Mouse (Mus musculus) hindbrain, postnatal 0 days (tissue): Measurements from ENCODE around the gene Slc35b1. TPM values are rescaled to one million over a fixed set of nuclear protein-coding genes. Genes with fewer than 3 reads are reported as not detected.

ENCODE experiments used
- ATAC-seq: fragments of 200-750 bp; cut with Nextera tagmentation; 2 replicates; pipeline ENCODE4 v1.8.0; 2017; ENCODE audit warnings: mild to moderate bottlenecking, moderate TSS enrichment, moderate library complexity
- DNase-seq: peaks from one replicate; pipeline ENCODE4 v3.0.0-alpha.2; 2015; ENCODE audit warnings: low spot score
- H3K27ac ChIP-seq: fragments of 300-500 bp; sonication (generic); 2 replicates; pipeline ENCODE4 v1.5.1; 2014; ENCODE audit warnings: mild to moderate bottlenecking
- H3K27me3 ChIP-seq: fragments of 300-500 bp; sonication (generic); 2 replicates; pipeline ENCODE4 v1.6.1; 2014; ENCODE audit warnings: low read length, mixed read lengths; ENCODE audit not compliant: insufficient read depth
- H3K36me3 ChIP-seq: fragments of 300-500 bp; sonication (generic); 2 replicates; pipeline ENCODE4 v1.6.1; 2014; ENCODE audit warnings: low read length, mixed read lengths; ENCODE audit not compliant: insufficient read depth
- H3K4me1 ChIP-seq: fragments of 300-500 bp; sonication (generic); 2 replicates; pipeline ENCODE4 v1.6.1; 2014; ENCODE audit warnings: antibody characterized with exemption, low read length, mixed read lengths; ENCODE audit not compliant: insufficient read depth
- H3K4me2 ChIP-seq: fragments of 300-500 bp; sonication (generic); 2 replicates; pipeline ENCODE4 v1.6.1; 2014; ENCODE audit warnings: low read depth, mild to moderate bottlenecking, low read length, moderate library complexity, mixed read lengths
- H3K4me3 ChIP-seq: fragments of 300-500 bp; sonication (generic); 2 replicates; pipeline ENCODE4 v1.5.1; 2014; ENCODE audit warnings: low read length
- H3K9ac ChIP-seq: fragments of 300-500 bp; sonication (generic); replicated peaks from 2 replicates; pipeline ENCODE4 v1.6.1; 2014; ENCODE audit warnings: mild to moderate bottlenecking, low read length, moderate library complexity, mixed read lengths
- H3K9me3 ChIP-seq: fragments of 300-500 bp; sonication (generic); 2 replicates; pipeline ENCODE4 v1.6.1; 2016; ENCODE audit warnings: low read length, mixed read lengths
- CTCF ChIP-seq: IDR thresholded peaks from 2 replicates; pipeline ENCODE4 v1.5.1; 2016; ENCODE audit warnings: antibody characterized with exemption, control low read depth, low read depth
- WGBS: fragments of 180-500 bp; shearing (Covaris S2); extraction: QIAGEN DNeasy Blood & Tissue Kit; methylation state at CpG from one replicate; pipeline ENCODE4 v1.1.7; 2014; 5-methylcytosine and 5-hydroxymethylcytosine counted together
- polyA plus RNA-seq: library from polyadenylated mRNA; unstranded; fragments of >200 nt; fragmentation: Nextera tagmentation; extraction: Ambion mirVana; gene quantifications from 2 replicates; pipeline ENCODE4 v1.2.1, GENCODE M21; 2015
- total RNA-seq: library from RNA; depleted of rRNA; stranded (reverse); fragments of >200 nt; gene quantifications from 2 replicates; pipeline ENCODE4 v1.2.3, GENCODE M21; 2014

Slc35b1 gene
- total and polyA plus RNA-seq, 2 experiments from 2014 or later = 109 to 158 TPM

GRCm38 (mm10) chr11:95364388-95364787 is 20.1 kb upstream of the Slc35b1 start:
- H3K4me2 ChIP-seq = no peak overlapping the region
- no peak for DNase-seq

DNA sequence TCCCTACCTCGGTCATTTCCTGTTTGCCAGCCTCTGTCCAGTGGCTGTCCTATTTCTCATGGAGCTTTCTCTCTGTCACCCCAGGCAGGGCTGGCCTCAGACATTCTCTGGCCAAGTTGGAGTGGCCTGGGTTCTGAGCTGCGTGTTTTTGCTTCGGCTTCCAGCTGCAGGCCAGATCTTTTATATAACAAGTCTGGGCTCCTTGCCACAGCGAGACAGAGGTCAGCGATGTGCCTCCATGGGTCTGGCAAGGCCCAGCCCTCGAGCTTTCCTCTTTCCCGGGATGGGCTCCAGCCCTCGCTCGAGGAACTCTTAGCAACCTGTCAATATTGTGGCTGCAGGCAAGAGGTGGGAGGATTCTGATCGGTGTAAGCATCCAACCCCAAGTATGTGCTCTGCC is 18.9 kb upstream of the Slc35b1 start:
- no peak overlapping the region for H3K9ac ChIP-seq
- 43% methylated on average over 10 of the region's 10 CpGs for whole genome bisulfite sequencing
- ATAC-seq = peak; percentile 76; the same call in 1 of the 2 replicates

More at GRCm38 (mm10) chr11:95364388-95364787, 20.1 kb upstream of the Slc35b1 start:
- H3K9ac ChIP-seq = no peak overlapping the region
- 82% methylated on average over 5 of the region's 5 CpGs for WGBS
- H3K27me3 ChIP-seq = no peaks in the 10 kb centered on the region
- H3K4me3 ChIP-seq = no peak overlapping the region
- no peak overlapping the region for H3K27ac ChIP-seq
- no peaks in the 10 kb centered on the region for H3K9me3 ChIP-seq
- ATAC-seq = no peak
- no peaks in the 10 kb centered on the region for H3K4me1 ChIP-seq
- TF ChIP-seq CTCF = no peak
- no peaks in the 10 kb centered on the region for H3K36me3 ChIP-seq

GRCm38 (mm10) chr11:95366280-95366897 is 18.1 kb upstream of the Slc35b1 start:
- no peaks in the 10 kb centered on the region for H3K27me3 ChIP-seq
- ATAC-seq = 0 out of 2 replicates have a peak, but pooled peaks have one; percentile 30
- DNase-seq = peak; percentile 51
- no peaks in the 10 kb centered on the region for H3K9me3 ChIP-seq
- H3K4me1 ChIP-seq = no peaks in the 10 kb centered on the region
- H3K27ac ChIP-seq = peak overlapping the region; percentile 73; the same call in 1 of the 2 replicates
- H3K4me3 ChIP-seq = no peak overlapping the region
- WGBS = 71% methylated on average over 6 of the region's 6 CpGs
- TF ChIP-seq CTCF = peak; percentile 35
- no peak overlapping the region for H3K4me2 ChIP-seq
- H3K36me3 ChIP-seq = no peaks in the 10 kb centered on the region
- no peak overlapping the region for H3K9ac ChIP-seq

More for the DNA sequence above, 18.9 kb upstream of the Slc35b1 start:
- Histone ChIP-seq H3K27me3 (no peaks in the 10 kb centered on the region), H3K4me3 (no peak overlapping the region), H3K27ac (peak overlapping the region; percentile 73), H3K36me3 (no peaks in the 10 kb centered on the region), H3K4me1 (no peaks in the 10 kb centered on the region), H3K4me2 (no peak overlapping the region), H3K9me3 (no peaks in the 10 kb centered on the region)
- DNase-seq = peak; percentile 78
- no peak for TF ChIP-seq CTCF

- H3K36me3 ChIP-seq = no peaks in the 10 kb centered on the region
- no peak overlapping the region for H3K9ac ChIP-seq
- WGBS = 82% methylated on average over 8 of the region's 8 CpGs
- no peak overlapping the region for H3K4me3 ChIP-seq
- H3K9me3 ChIP-seq = no peaks in the 10 kb centered on the region
- no peak for DNase-seq
- no peaks in the 10 kb centered on the region for H3K27me3 ChIP-seq
- ATAC-seq = no peak
- H3K4me2 ChIP-seq = no peak overlapping the region
- peak overlapping the region; percentile 73; the same call in 1 of the 2 replicates for H3K27ac ChIP-seq
- no peaks in the 10 kb centered on the region for H3K4me1 ChIP-seq
- no peak for TF ChIP-seq CTCF
Measured at GRCm38 (mm10) chr11:95367011-95367735, 17.3 kb upstream of the Slc35b1 start.

DNA sequence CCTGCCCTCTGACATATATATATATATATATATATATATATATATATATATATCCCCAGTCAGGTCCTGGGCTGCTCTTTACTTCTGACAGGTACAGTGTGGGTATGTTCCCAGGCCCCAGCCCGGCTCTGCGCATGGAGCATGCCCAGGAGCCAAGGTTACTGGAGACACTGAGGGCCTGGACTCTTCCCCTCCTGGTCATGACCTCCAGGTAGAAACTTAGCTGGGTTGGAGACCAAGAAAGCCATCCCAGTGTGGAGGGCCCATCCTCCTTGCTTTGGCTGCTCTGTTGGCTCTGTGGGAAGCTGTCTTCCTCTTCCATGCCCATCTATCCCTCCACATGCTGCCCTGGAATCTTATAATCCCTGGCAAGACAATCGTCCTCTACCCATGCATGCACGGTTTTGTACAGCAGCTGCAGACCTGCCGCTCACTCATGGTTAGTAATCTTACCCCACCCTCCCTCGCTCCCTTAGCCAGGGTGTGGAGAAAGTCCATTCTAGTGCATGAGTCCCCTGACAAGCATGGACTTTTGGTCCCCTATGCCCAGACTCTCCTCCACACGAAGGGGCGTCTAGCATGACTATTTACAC is 16.2 kb upstream of the Slc35b1 start:
- H3K4me3 ChIP-seq = no peak overlapping the region
- H3K36me3 ChIP-seq = peaks cover 3% of the 10 kb centered on the region; the same call in 1 of the 2 replicates
- H3K9ac ChIP-seq = no peak overlapping the region
- ATAC-seq (no peak), DNase-seq (no peak)
- H3K4me2 ChIP-seq = no peak overlapping the region
- H3K4me1 ChIP-seq = no peaks in the 10 kb centered on the region
- H3K9me3 ChIP-seq = no peaks in the 10 kb centered on the region
- no peak overlapping the region for H3K27ac ChIP-seq
- no peak for TF ChIP-seq CTCF
- 87% methylated on average over 8 of the region's 8 CpGs for WGBS
- H3K27me3 ChIP-seq = no peaks in the 10 kb centered on the region

DNA sequence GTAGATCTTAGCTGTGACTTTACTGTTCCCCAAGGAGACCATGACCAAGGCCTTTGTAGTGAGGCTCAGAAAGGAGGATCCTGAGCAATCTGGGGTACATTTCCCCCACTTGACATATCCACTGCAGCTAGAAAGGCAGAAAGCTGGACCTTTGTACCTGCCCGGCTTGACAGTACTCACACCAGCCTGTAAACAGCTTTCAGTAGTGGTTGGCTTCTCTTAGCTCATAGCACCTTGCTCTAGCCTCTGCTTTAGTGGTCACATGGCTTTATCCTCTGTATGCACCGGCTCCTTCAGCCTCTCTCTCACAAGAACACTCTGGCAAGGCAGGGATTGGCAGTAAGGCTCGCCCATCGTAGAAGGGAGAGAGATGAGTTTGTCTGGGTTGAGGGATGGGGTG is 15.6 kb upstream of the Slc35b1 start:
- no peaks in the 10 kb centered on the region for H3K9me3 ChIP-seq
- 95% methylated on average over 4 of the region's 4 CpGs for WGBS
- ATAC-seq (no peak), DNase-seq (no peak)
- no peak overlapping the region for H3K4me2 ChIP-seq
- no peaks in the 10 kb centered on the region for H3K4me1 ChIP-seq
- TF ChIP-seq CTCF = no peak
- H3K36me3 ChIP-seq = peaks cover 4% of the 10 kb centered on the region; the same call in 1 of the 2 replicates
- H3K4me3 ChIP-seq = no peak overlapping the region
- H3K27ac ChIP-seq = no peak overlapping the region
- H3K9ac ChIP-seq = no peak overlapping the region
- no peaks in the 10 kb centered on the region for H3K27me3 ChIP-seq
